Mouse (Mus musculus) midbrain, embryonic 13.5 days (tissue): ENCODE data around the gene Mnd1. TPM values are rescaled to one million over a fixed set of nuclear protein-coding genes. Genes with fewer than 3 reads are reported as not detected.

Experiments used
- ATAC-seq: fragments of 200-750 bp; cut with Nextera tagmentation; 2 replicates; pipeline ENCODE4 v1.8.0; 2017; ENCODE audit warnings: mild to moderate bottlenecking, moderate TSS enrichment, moderate library complexity
- H3K27ac ChIP-seq: fragments of 300-500 bp; sonication (generic); 2 replicates; pipeline ENCODE4 v1.5.1; 2015; ENCODE audit warnings: inconsistent platforms, mild to moderate bottlenecking, moderate library complexity
- H3K27me3 ChIP-seq: fragments of 300-500 bp; sonication (generic); 2 replicates; pipeline ENCODE4 v1.6.1; 2015; ENCODE audit warnings: mild to moderate bottlenecking, inconsistent platforms
- H3K36me3 ChIP-seq: fragments of 300-500 bp; sonication (generic); 2 replicates; pipeline ENCODE4 v1.6.1; 2015; ENCODE audit warnings: mild to moderate bottlenecking, inconsistent platforms
- H3K4me1 ChIP-seq: fragments of 300-500 bp; sonication (generic); replicated peaks from 2 replicates; pipeline ENCODE4 v1.6.1; 2015; ENCODE audit warnings: inconsistent platforms
- H3K4me2 ChIP-seq: fragments of 300-500 bp; sonication (generic); replicated peaks from 2 replicates; pipeline ENCODE4 v1.6.1; 2015; ENCODE audit warnings: moderate library complexity, mild to moderate bottlenecking, inconsistent platforms
- H3K4me3 ChIP-seq: fragments of 300-500 bp; sonication (generic); replicated peaks from 2 replicates; pipeline ENCODE4 v1.5.1; 2015; ENCODE audit warnings: mild to moderate bottlenecking, inconsistent platforms
- H3K9ac ChIP-seq: fragments of 300-500 bp; sonication (generic); replicated peaks from 2 replicates; pipeline ENCODE4 v1.6.1; 2015; ENCODE audit warnings: mild to moderate bottlenecking, inconsistent platforms
- H3K9me3 ChIP-seq: fragments of 300-500 bp; sonication (generic); 2 replicates; pipeline ENCODE4 v1.6.1; 2016; ENCODE audit warnings: mild to moderate bottlenecking, inconsistent platforms
- WGBS: fragments of 180-500 bp; shearing (Covaris S2); methylation state at CpG from one replicate; pipeline ENCODE4 v1.1.7; 2015; 5-methylcytosine and 5-hydroxymethylcytosine counted together
- polyA plus RNA-seq: library from polyadenylated mRNA; unstranded; fragments of >200 nt; fragmentation: Nextera tagmentation; extraction: Ambion mirVana; gene quantifications from 2 replicates; pipeline ENCODE4 v1.2.1, GENCODE M21; 2015

Mnd1 gene
- polyA plus RNA-seq, 1 experiment from 2014 or later = 2.7 TPM

- Histone ChIP-seq H3K27me3 (no peaks in the 10 kb centered on the region), H3K9ac (no peak overlapping the region), H3K27ac (no peak overlapping the region), H3K4me2 (no peak overlapping the region), H3K9me3 (no peaks in the 10 kb centered on the region), H3K36me3 (no peaks in the 10 kb centered on the region), H3K4me3 (no peak overlapping the region), H3K4me1 (no peaks in the 10 kb centered on the region)
- 88% methylated on average over 3 of the region's 3 CpGs for WGBS
- ATAC-seq = no peak
Measured at GRCm38 (mm10) chr3:84126721-84127120, 28.9 kb downstream of the Mnd1 start.

GRCm38 (mm10) chr3:84125704-84126289 lies 29.8 kb downstream of the Mnd1 start:
- Histone ChIP-seq H3K4me2 (no peak overlapping the region), H3K9me3 (no peaks in the 10 kb centered on the region), H3K27ac (no peak overlapping the region), H3K4me1 (no peaks in the 10 kb centered on the region), H3K36me3 (no peaks in the 10 kb centered on the region), H3K9ac (no peak overlapping the region), H3K4me3 (no peak overlapping the region), H3K27me3 (no peaks in the 10 kb centered on the region)
- ATAC-seq = no peak
- WGBS = 70% methylated on average over 6 of the region's 6 CpGs

GRCm38 (mm10) chr3:84123461-84123860 lies 32.1 kb downstream of the Mnd1 start:
- ATAC-seq = no peak
- H3K27me3 ChIP-seq = no peaks in the 10 kb centered on the region
- H3K4me3 ChIP-seq = no peak overlapping the region
- H3K4me2 ChIP-seq = no peak overlapping the region
- H3K27ac ChIP-seq = no peak overlapping the region
- H3K36me3 ChIP-seq = no peaks in the 10 kb centered on the region
- H3K9me3 ChIP-seq = no peaks in the 10 kb centered on the region
- no peak overlapping the region for H3K9ac ChIP-seq
- WGBS = 86% methylated on average over 3 of the region's 3 CpGs
- H3K4me1 ChIP-seq = no peaks in the 10 kb centered on the region

GRCm38 (mm10) chr3:84118718-84119117 lies 36.9 kb downstream of the Mnd1 start:
- Histone ChIP-seq H3K4me3 (no peak overlapping the region), H3K9me3 (no peaks in the 10 kb centered on the region), H3K27me3 (no peaks in the 10 kb centered on the region), H3K4me2 (no peak overlapping the region), H3K4me1 (no peaks in the 10 kb centered on the region), H3K36me3 (no peaks in the 10 kb centered on the region), H3K27ac (no peak overlapping the region), H3K9ac (no peak overlapping the region)
- ATAC-seq = no peak
- 83% methylated on average over 7 of the region's 7 CpGs for WGBS

- no peak overlapping the region for H3K4me3 ChIP-seq
- no peaks in the 10 kb centered on the region for H3K36me3 ChIP-seq
- no peak overlapping the region for H3K9ac ChIP-seq
- no peaks in the 10 kb centered on the region for H3K9me3 ChIP-seq
- H3K27me3 ChIP-seq = no peaks in the 10 kb centered on the region
- ATAC-seq = no peak
- no peaks in the 10 kb centered on the region for H3K4me1 ChIP-seq
- H3K4me2 ChIP-seq = no peak overlapping the region
- 89% methylated on average over 7 of the region's 7 CpGs for WGBS
- H3K27ac ChIP-seq = no peak overlapping the region
Measured at GRCm38 (mm10) chr3:84118178-84118577, 37.4 kb downstream of the Mnd1 start.

GRCm38 (mm10) chr3:84108614-84109013 lies 47.0 kb downstream of the Mnd1 start:
- Histone ChIP-seq H3K4me3 (no peak overlapping the region), H3K9me3 (no peaks in the 10 kb centered on the region), H3K36me3 (no peaks in the 10 kb centered on the region), H3K27ac (no peak overlapping the region), H3K9ac (no peak overlapping the region), H3K4me1 (no peaks in the 10 kb centered on the region), H3K4me2 (no peak overlapping the region), H3K27me3 (0 out of 2 replicates have a peak, but pooled peaks cover 2% of the 10 kb centered on the region)
- WGBS = 83% methylated on average over 2 of the region's 2 CpGs
- ATAC-seq = no peak

GRCm38 (mm10) chr3:84106106-84106505 lies 49.5 kb downstream of the Mnd1 start:
- no peaks in the 10 kb centered on the region for H3K36me3 ChIP-seq
- no peak overlapping the region for H3K4me2 ChIP-seq
- WGBS = 82% methylated on average over 2 of the region's 2 CpGs
- H3K27ac ChIP-seq = no peak overlapping the region
- no peak overlapping the region for H3K4me3 ChIP-seq
- peaks cover 3% of the 10 kb centered on the region; the same call in 1 of the 2 replicates for H3K27me3 ChIP-seq
- no peaks in the 10 kb centered on the region for H3K4me1 ChIP-seq
- ATAC-seq = no peak
- no peaks in the 10 kb centered on the region for H3K9me3 ChIP-seq
- H3K9ac ChIP-seq = no peak overlapping the region

- Histone ChIP-seq H3K4me1 (no peaks in the 10 kb centered on the region), H3K9me3 (no peaks in the 10 kb centered on the region), H3K27me3 (peaks cover 3% of the 10 kb centered on the region), H3K4me2 (no peak overlapping the region), H3K4me3 (no peak overlapping the region), H3K9ac (no peak overlapping the region), H3K27ac (no peak overlapping the region), H3K36me3 (no peaks in the 10 kb centered on the region)
- ATAC-seq = no peak
- 89% methylated on average over 2 of the region's 2 CpGs for WGBS
Measured at GRCm38 (mm10) chr3:84103536-84103935, 52.0 kb downstream of the Mnd1 start.

GRCm38 (mm10) chr3:84092875-84093274 lies 62.7 kb downstream of the Mnd1 start:
- 90% methylated on average over 2 of the region's 2 CpGs for WGBS
- no peaks in the 10 kb centered on the region for H3K36me3 ChIP-seq
- H3K27ac ChIP-seq = no peak overlapping the region
- ATAC-seq = no peak
- H3K27me3 ChIP-seq = peaks cover 5% of the 10 kb centered on the region; the same call in 1 of the 2 replicates
- no peaks in the 10 kb centered on the region for H3K9me3 ChIP-seq
- no peak overlapping the region for H3K9ac ChIP-seq
- no peaks in the 10 kb centered on the region for H3K4me1 ChIP-seq
- no peak overlapping the region for H3K4me2 ChIP-seq
- no peak overlapping the region for H3K4me3 ChIP-seq

GRCm38 (mm10) chr3:84090982-84091381 lies 64.6 kb downstream of the Mnd1 start:
- 36% methylated on average over 2 of the region's 2 CpGs for WGBS
- no peak for ATAC-seq

GRCm38 (mm10) chr3:84086921-84087320 lies 68.7 kb downstream of the Mnd1 start:
- H3K27me3 ChIP-seq = peaks cover 15% of the 10 kb centered on the region; the same call in 1 of the 2 replicates
- H3K36me3 ChIP-seq = no peaks in the 10 kb centered on the region
- H3K4me2 ChIP-seq = no peak overlapping the region
- ATAC-seq = no peak
- no peak overlapping the region for H3K4me3 ChIP-seq
- H3K9me3 ChIP-seq = no peaks in the 10 kb centered on the region
- 28% methylated on average over 2 of the region's 2 CpGs for WGBS
- H3K4me1 ChIP-seq = peaks cover 7% of the 10 kb centered on the region; the same call in 1 of the 2 replicates
- H3K27ac ChIP-seq = no peak overlapping the region
- no peak overlapping the region for H3K9ac ChIP-seq

More at GRCm38 (mm10) chr3:84090982-84091381, 64.6 kb downstream of the Mnd1 start:
- H3K4me3 ChIP-seq = no peak overlapping the region
- no peak overlapping the region for H3K27ac ChIP-seq
- no peaks in the 10 kb centered on the region for H3K36me3 ChIP-seq
- H3K4me2 ChIP-seq = no peak overlapping the region
- no peaks in the 10 kb centered on the region for H3K9me3 ChIP-seq
- H3K9ac ChIP-seq = no peak overlapping the region
- H3K27me3 ChIP-seq = peaks cover 5% of the 10 kb centered on the region; the same call in 1 of the 2 replicates
- peaks cover 7% of the 10 kb centered on the region; the same call in 1 of the 2 replicates for H3K4me1 ChIP-seq

- Histone ChIP-seq H3K4me1 (peaks cover 7% of the 10 kb centered on the region; the same call in 1 of the 2 replicates), H3K4me3 (no peak overlapping the region), H3K9ac (no peak overlapping the region), H3K27ac (no peak overlapping the region), H3K9me3 (no peaks in the 10 kb centered on the region), H3K27me3 (peaks cover 15% of the 10 kb centered on the region; the same call in 1 of the 2 replicates), H3K36me3 (no peaks in the 10 kb centered on the region), H3K4me2 (no peak overlapping the region)
- no peak for ATAC-seq
- WGBS = 79% methylated on average over 7 of the region's 7 CpGs
Measured at GRCm38 (mm10) chr3:84086337-84086736, 69.2 kb downstream of the Mnd1 start.

- Histone ChIP-seq H3K4me3 (no peak overlapping the region), H3K9ac (no peak overlapping the region), H3K27me3 (peaks cover 15% of the 10 kb centered on the region; the same call in 1 of the 2 replicates), H3K36me3 (no peaks in the 10 kb centered on the region), H3K4me2 (no peak overlapping the region), H3K4me1 (peaks cover 7% of the 10 kb centered on the region; the same call in 1 of the 2 replicates), H3K27ac (no peak overlapping the region), H3K9me3 (no peaks in the 10 kb centered on the region)
- WGBS = 60% methylated on average over 9 of the region's 9 CpGs
- no peak for ATAC-seq
Measured at GRCm38 (mm10) chr3:84085429-84085828, 70.2 kb downstream of the Mnd1 start.
